In genomic region chr6:29917947-29918346, GRCm38 (mm10) we compare ENCODE assay signal across 8 mouse cellular contexts. TPM values are rescaled to one million over a fixed set of nuclear protein-coding genes. Genes with fewer than 3 reads are reported as not detected.
A peak's percentile ranks its signal among the peaks of the same experiment; 100 is the strongest.
DNase-seq lines count a peak whose midpoint lies in the region; ATAC-seq lines count a peak whose summit lies in the region.

No protein-coding gene starts in this region.

- peaks cover 28% of the 10 kb centered on the region for H3K27me3 ChIP-seq in forebrain, embryonic 13.5 days
- 0 out of 2 replicates have a peak, but pooled peaks cover 6% of the 10 kb centered on the region for H3K27me3 ChIP-seq in forebrain, embryonic 14.5 days (replicated peaks; ENCODE audit: control insufficient read depth, insufficient read depth, low read length)
- peaks cover 7% of the 10 kb centered on the region for H3K27me3 ChIP-seq in hindbrain, embryonic 16.5 days (replicated peaks; ENCODE audit: control insufficient read depth, insufficient read depth, low read length)
- H3K27me3 ChIP-seq in midbrain, embryonic 13.5 days = peaks cover 35% of the 10 kb centered on the region

- no peak overlapping the region for H3K4me3 ChIP-seq in forebrain, embryonic 13.5 days
- no peak overlapping the region for H3K4me3 ChIP-seq in forebrain, embryonic 14.5 days (ENCODE audit: low read depth, low read length)
- peak overlapping the region; percentile 66; the same call in 1 of the 2 replicates for H3K4me3 ChIP-seq in hindbrain, embryonic 16.5 days (ENCODE audit: low read length)
- peak overlapping the region; percentile 66 for H3K4me3 ChIP-seq in midbrain, embryonic 13.5 days (replicated peaks)

- WGBS in forebrain, embryonic 13.5 days = 36% methylated on average over 4 of the region's 4 CpGs
- 39% methylated on average over 4 of the region's 4 CpGs for WGBS in forebrain, embryonic 14.5 days
- WGBS in hindbrain, embryonic 16.5 days = 48% methylated on average over 4 of the region's 4 CpGs
- WGBS in midbrain, embryonic 13.5 days = 39% methylated on average over 4 of the region's 4 CpGs

- DNase-seq in forebrain, embryonic 14.5 days (ENCODE audit: low spot score) = no peak
- DNase-seq in MN1 (ENCODE audit: low spot score) = peak; percentile 17
- DNase-seq in urinary bladder, postnatal 14 days (ENCODE audit: low spot score) = no peak
- no peak for DNase-seq in lung, postnatal 10 days
- DNase-seq in urinary bladder, postnatal 36 days (ENCODE audit: low spot score in 2 of 2) = no peak

- no peak overlapping the region for H3K9ac ChIP-seq in forebrain, embryonic 13.5 days
- no peak overlapping the region for H3K9ac ChIP-seq in forebrain, embryonic 14.5 days (ENCODE audit: low read length)
- no peak overlapping the region; the same call in 1 of the 2 replicates for H3K9ac ChIP-seq in hindbrain, embryonic 16.5 days (ENCODE audit: low read depth, low read length)
- H3K9ac ChIP-seq in midbrain, embryonic 13.5 days (replicated peaks) = no peak overlapping the region

- no peaks in the 10 kb centered on the region for H3K36me3 ChIP-seq in forebrain, embryonic 13.5 days (ENCODE audit: poor library complexity, severe bottlenecking)
- H3K36me3 ChIP-seq in forebrain, embryonic 14.5 days (ENCODE audit: control insufficient read depth, insufficient read depth, low read length) = no peaks in the 10 kb centered on the region
- no peaks in the 10 kb centered on the region for H3K36me3 ChIP-seq in hindbrain, embryonic 16.5 days (ENCODE audit: control insufficient read depth, insufficient read depth, low read length)
- no peaks in the 10 kb centered on the region for H3K36me3 ChIP-seq in midbrain, embryonic 13.5 days

- H3K4me2 ChIP-seq in forebrain, embryonic 13.5 days = peak overlapping the region; percentile 78
- H3K4me2 ChIP-seq in forebrain, embryonic 14.5 days (ENCODE audit: low read length) = no peak overlapping the region
- peak overlapping the region; percentile 80 for H3K4me2 ChIP-seq in hindbrain, embryonic 16.5 days (ENCODE audit: low read length)
- H3K4me2 ChIP-seq in midbrain, embryonic 13.5 days (replicated peaks) = peak overlapping the region; percentile 88; the same call in 1 of the 2 replicates

- no peak overlapping the region for H3K27ac ChIP-seq in forebrain, embryonic 13.5 days
- no peak overlapping the region for H3K27ac ChIP-seq in forebrain, embryonic 14.5 days (ENCODE audit: low read depth, low read length)
- no peak overlapping the region for H3K27ac ChIP-seq in hindbrain, embryonic 16.5 days (ENCODE audit: low read depth, low read length)
- no peak overlapping the region for H3K27ac ChIP-seq in midbrain, embryonic 13.5 days

- H3K4me1 ChIP-seq in forebrain, embryonic 13.5 days = peaks cover 10% of the 10 kb centered on the region
- H3K4me1 ChIP-seq in forebrain, embryonic 14.5 days (ENCODE audit: control insufficient read depth, insufficient read depth, low read length) = peaks cover 3% of the 10 kb centered on the region; the same call in 1 of the 2 replicates
- peaks cover 8% of the 10 kb centered on the region for H3K4me1 ChIP-seq in hindbrain, embryonic 16.5 days (ENCODE audit: control insufficient read depth, insufficient read depth, low read depth, low read length)
- peaks cover 9% of the 10 kb centered on the region for H3K4me1 ChIP-seq in midbrain, embryonic 13.5 days (replicated peaks)

- no peaks in the 10 kb centered on the region for H3K9me3 ChIP-seq in forebrain, embryonic 13.5 days (replicated peaks)
- no peaks in the 10 kb centered on the region for H3K9me3 ChIP-seq in forebrain, embryonic 14.5 days (replicated peaks; ENCODE audit: control insufficient read depth, low read length)
- H3K9me3 ChIP-seq in hindbrain, embryonic 16.5 days (ENCODE audit: control insufficient read depth, low read length) = no peaks in the 10 kb centered on the region
- H3K9me3 ChIP-seq in midbrain, embryonic 13.5 days = no peaks in the 10 kb centered on the region

- ATAC-seq in forebrain, embryonic 13.5 days = no peak
- ATAC-seq in forebrain, embryonic 14.5 days = no peak
- no peak for ATAC-seq in hindbrain, embryonic 16.5 days
- ATAC-seq in midbrain, embryonic 13.5 days = no peak

RNA-seq across cellular contexts. Expression of gene Strip2, which starts 1.1 kb away (rescaled TPM):
- polyA plus RNA-seq in forebrain, embryonic 13.5 days (2015; fragmentation: Nextera tagmentation; extraction: Ambion mirVana) = 0.92 and 1.2 TPM in 2 replicates
- 1.7 and 2.7 TPM in 2 replicates for polyA plus RNA-seq in forebrain, embryonic 14.5 days (2014; fragmentation: Nextera tagmentation; extraction: Ambion mirVana)
- 7.8 and 8.6 TPM in 2 replicates for polyA plus RNA-seq in hindbrain, embryonic 16.5 days (2015; fragmentation: Nextera tagmentation; extraction: Ambion mirVana)
- 1.4 and 1.6 TPM in 2 replicates for polyA plus RNA-seq in midbrain, embryonic 13.5 days (2015; fragmentation: Nextera tagmentation; extraction: Ambion mirVana)

Comparison
In these comparisons a context has a peak if more than half of its experiments do, and no peak if none do; other contexts are left out.
1. H3K4me3 ChIP-seq: peak in hindbrain, embryonic 16.5 days (single experiment) and midbrain, embryonic 13.5 days (single experiment); none in forebrain, embryonic 13.5 days (single experiment) and forebrain, embryonic 14.5 days (single experiment).